Mouse (Mus musculus) erythroid progenitor cell, adult 5-6 weeks (primary cell): ENCODE data around the gene Hoxb8. TPM values are rescaled to one million over a fixed set of nuclear protein-coding genes. Genes with fewer than 3 reads are reported as not detected.

Experiments
- ATAC-seq: replicated peaks from 2 replicates; pipeline ENCODE4 v1.8.0; 2016; ENCODE audit warnings: moderate number of reproducible peaks, mild to moderate bottlenecking, moderate TSS enrichment, inconsistent platforms; ENCODE audit not compliant: poor library complexity, low FRiP score, severe bottlenecking
- total RNA-seq, 2 experiments: library from RNA; stranded (forward) in 1 of 2; stranded (reverse) in 1 of 2; fragments of 150-400 nt in 1 of 2; fragments of 186-747, 209-891 nt in 1 of 2; gene quantifications; 2 replicates each; pipeline versions ENCODE4 v1.2.3 to v1.2.4; 2015 to 2017; ENCODE audit warnings: low replicate concordance in 2 of 2

The Hoxb8 gene
- total RNA-seq, 2 experiments from 2014 or later = not detected

GRCm38 (mm10) chr11:96284041-96284749 is 2.5 kb downstream of the Hoxb8 start:
- no peak for ATAC-seq

DNA sequence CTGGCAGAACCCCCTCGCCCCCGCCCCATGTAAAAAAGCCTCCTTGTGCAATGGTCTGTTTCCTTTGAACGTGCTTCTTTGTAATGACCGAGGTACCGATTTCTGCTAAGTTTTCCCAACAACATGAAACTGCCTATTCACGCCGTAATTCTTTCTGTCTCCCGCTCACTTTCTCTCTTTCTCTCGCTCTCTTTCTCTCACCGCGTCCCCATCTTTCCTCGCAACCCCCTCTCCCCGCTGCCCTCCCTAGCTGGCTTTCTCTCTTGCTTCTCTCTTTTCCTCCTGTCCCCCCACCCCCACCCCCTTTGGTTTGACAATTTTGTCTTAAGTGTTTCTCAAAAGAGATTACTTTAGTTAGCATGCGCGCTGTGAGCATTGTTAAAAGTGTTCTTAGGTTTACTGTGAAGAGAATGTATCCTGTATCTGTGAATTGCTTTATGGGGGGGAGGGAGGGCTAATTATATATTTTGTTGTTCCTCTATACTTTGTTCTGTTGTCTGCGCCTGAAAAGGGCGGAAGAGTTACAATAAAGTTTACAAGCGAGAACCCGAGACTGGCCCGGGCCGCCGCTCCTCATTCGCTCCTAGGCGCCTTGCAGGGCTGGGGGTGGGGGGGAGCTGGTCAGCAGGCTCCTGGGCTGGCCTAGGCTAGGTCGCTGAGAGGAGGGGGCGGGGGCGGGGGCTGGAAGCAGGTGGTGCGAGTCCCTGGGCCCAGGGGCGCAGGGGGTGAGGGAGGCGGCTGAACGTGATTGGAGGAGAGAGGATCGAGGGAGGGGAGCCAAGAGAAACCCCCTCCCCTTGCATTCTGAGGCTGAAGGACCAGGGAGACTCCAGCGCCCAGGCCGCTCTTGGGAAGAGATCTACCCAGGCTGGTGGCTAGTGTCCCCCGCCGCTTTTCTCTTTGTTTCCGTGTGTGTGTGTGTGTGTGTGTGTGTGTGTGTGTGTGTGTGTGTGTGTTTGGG is 3.3 kb downstream of the Hoxb8 start:
- no peak for ATAC-seq

GRCm38 (mm10) chr11:96285771-96286738 is 4.3 kb downstream of the Hoxb8 start, which contains the start of gene Hoxb7:
Hoxb7 (plus strand) TSS chr11:96286623.
- no peak for ATAC-seq

DNA sequence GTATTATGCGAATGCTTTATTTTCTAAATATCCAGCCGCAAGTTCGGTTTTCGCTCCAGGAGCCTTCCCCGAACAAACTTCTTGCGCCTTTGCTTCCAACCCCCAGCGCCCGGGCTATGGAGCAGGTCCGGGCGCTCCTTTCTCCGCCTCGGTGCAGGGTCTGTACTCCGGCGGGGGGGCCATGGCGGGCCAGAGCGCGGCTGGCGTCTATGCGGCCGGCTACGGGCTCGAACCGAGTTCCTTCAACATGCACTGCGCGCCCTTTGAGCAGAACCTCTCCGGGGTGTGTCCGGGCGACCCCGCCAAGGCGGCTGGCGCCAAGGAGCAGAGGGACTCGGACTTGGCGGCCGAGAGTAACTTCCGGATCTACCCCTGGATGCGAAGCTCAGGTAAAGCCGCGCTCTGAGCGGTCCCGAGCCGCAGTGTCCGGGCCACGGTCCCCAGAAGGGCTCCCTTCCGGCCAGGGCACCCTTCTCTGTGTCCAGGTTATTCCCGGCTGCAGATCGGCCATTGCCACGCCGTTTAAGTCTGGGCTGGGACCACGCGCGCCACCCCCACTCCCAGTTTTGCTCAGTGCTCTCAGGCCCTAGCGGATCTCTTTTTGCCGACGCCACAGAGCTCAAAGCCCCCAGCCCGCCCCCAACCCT is 5.2 kb downstream of the Hoxb8 start:
- ATAC-seq = no peak

GRCm38 (mm10) chr11:96287411-96287810 is 5.7 kb downstream of the Hoxb8 start:
- ATAC-seq = no peak

DNA sequence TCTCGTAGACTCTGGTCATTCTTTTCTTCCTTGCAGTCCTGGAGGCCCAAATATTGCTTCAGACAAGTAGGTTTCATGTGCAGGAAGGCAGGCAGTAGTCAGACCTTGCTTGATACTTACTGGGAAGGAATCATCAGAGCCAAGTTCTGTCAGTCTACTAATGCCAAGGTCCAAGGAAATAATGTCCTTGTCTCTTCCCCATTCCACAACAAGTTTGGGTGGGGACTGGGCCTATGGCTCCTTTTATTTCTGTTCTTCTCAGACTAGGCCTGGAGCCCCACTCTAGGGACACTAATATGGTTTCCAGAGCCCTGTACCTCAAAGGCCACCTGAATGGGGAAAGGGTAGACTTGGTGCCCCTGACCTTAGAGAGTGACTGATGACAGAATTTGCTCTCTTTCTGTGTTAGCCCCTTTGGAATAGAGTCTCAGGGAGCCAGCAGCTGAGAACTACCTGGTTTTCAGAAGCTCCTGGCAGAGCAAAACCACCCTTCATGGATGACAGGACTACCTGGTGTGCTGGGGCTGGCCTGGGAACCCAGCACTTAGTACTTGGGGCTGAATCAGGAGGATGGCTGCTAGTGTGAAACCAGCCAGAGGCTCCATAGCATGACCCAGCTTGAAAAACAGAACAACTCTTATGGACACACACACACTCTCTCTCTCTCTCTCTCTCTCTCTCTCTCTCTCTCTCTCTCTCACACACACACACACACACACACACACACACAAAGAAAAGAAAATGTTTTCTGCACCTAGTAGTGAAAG is 6.9 kb downstream of the Hoxb8 start:
- no peak for ATAC-seq

DNA sequence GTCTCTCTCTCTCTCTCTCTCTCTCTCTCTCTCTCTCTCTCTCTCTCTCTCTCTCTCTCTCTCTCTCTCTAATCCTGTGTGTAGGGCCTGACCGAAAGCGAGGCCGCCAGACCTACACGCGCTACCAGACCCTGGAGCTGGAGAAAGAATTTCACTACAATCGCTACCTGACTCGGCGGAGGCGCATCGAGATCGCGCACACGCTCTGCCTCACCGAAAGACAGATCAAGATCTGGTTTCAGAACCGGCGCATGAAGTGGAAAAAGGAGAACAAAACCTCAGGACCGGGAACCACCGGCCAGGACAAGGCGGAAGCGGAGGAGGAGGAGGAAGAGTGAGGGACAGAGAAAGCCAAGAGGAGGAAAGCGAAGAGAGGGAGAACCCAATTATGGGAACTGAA is 7.6 kb downstream of the Hoxb8 start:
- ATAC-seq = no peak

DNA sequence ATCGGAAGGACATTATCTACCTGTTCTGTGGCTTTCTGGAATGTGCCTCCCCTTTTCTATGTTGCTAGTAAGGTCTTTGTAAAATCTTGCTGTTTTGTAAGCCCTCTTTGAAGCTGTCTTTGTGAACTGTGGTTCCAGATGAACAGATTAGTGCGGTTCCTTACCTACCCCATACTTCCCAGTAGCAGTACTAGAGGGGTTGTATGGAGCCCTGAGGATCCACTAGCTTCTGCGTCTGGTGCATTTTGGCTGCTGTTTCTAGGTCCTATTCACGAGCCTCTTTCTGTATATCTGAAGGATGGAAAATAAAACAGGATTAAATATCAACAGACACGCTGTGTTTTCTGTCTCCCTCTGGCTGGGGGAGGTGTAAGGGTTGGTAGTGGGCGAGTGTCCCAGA is 8.1 kb downstream of the Hoxb8 start:
- ATAC-seq = no peak

- no peak for ATAC-seq
Measured at GRCm38 (mm10) chr11:96290705-96291355, 9.1 kb downstream of the Hoxb8 start.

GRCm38 (mm10) chr11:96291681-96292564 is 10.2 kb downstream of the Hoxb8 start, which contains the start of gene Hoxb6:
Hoxb6 (plus strand) TSS chr11:96292476.
- ATAC-seq = no peak

- ATAC-seq = no peak
Measured at GRCm38 (mm10) chr11:96292565-96293301, 11.0 kb downstream of the Hoxb8 start.

DNA sequence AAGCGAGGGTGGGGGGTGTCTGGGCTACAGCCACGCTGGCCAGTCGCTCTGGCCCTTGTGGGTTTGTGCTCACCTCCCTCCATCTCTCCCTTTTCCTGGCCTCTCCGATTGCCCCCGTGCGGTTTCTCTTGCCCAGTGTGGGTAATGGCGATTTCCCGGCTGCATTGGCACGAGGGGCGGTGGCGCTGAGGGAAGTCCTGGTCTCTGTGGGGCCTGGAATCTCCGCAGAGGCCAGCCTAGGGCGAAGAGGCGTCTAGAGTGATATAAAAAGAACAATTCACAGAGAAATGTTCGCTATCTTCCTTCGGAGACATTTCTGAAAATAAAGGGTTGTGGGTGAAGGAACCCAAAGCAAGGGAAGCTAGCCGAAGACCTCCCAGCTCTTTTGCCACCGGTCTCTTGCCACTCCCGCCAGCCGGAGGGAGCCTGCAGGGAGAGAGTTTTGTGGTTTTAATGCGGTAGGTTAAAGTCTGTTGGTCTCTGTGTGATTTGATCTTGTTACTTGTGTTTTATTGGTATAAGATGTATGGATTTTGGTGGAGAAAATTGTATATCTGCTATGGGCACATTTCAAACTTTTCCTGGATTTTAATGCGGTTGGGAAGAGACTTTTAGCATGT is 11.7 kb downstream of the Hoxb8 start:
- no peak for ATAC-seq

DNA sequence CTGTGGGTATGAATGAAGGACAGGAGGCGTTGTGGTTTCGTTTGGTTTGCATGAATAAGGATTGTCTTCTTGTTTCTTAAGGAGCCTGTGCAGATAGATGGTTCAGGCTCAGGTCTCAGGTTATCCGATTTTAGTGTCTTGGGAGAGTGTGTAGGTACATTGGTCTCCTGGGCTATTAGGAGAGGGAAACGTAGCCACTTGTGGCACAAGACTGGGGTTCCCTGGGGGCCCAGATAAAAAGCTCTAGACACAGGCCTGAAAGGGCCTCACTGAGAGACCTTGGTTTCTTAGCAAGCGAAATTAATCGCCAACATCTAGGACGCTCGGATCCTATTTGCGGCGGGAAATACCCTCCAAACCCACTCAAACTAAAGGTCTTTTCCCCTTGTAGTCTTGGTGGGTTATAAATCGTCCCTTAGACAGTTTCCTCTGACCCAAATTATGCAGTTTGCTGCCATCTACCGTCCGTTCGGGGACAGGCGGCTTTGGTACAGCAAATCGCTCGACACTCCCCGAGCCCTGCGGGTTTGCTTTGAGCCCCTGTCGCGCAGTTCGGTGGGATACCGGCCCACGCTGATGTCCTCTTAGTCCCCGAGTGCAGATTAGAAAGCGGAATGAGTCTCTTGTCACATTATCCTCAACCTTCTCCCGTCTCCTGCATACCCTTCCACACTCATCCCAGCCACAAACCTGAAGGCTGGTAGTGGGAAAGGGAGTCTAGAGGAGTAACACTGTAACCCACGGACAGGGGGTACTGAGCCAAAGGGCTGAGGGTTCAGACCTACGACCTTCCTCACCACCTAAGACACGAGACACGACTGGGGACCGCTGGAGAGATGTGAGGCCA is 12.8 kb downstream of the Hoxb8 start:
- no peak for ATAC-seq

DNA sequence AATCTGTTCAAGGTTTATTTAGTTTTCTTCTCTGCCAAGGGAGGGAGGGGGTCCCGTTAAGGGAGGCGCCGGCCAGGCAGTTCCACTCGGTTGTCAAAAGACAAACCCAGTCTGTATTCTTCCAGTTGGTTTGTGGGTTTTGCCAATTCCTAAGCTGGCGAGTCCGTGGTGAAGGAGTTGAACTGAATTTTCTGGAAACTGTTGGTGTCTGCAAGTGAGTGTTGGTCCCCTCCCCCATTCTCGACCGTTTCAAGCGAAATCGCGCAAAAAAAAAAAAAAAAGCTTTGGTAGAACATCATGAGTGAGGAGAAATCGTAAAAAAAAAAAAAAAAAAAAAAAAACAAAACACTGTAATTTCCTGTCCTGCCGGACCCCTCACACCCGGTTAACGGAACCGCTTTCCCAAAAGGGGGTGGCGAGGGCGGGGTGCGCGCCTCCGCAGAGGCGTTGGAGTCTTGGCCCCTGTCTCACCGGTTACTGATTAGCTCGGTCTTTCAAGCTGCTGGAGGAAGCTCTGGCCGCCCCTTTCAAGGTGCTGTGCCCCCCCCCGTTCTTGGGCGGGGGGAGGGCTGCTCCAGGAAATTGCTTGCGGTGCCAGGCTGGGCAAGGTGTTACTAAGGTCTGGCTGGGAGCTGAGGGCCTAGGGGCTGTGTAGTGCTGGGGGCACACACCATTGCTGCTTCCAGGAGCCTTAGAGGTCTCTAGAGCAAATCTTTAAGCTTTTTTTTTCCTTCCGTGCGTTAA is 13.6 kb downstream of the Hoxb8 start:
- ATAC-seq = no peak
